Mouse (Mus musculus) brain, embryonic 14.5 days (tissue): ENCODE results near the gene Slc9a5.

ENCODE experiments used
- CTCF ChIP-seq: fragments of 200-500 bp; IDR thresholded peaks from 2 replicates; pipeline ENCODE4 v1.5.1; 2012; ENCODE audit warnings: inconsistent platforms, mild to moderate bottlenecking, moderate library complexity, borderline replicate concordance; ENCODE audit not compliant: insufficient read depth, insufficient read length; ENCODE audit errors: extremely low read depth
- POLR2A ChIP-seq: fragments of 200-500 bp; IDR thresholded peaks from 2 replicates; pipeline ENCODE4 v1.6.1; 2012; ENCODE audit warnings: mild to moderate bottlenecking, inconsistent platforms, borderline replicate concordance; ENCODE audit not compliant: poor library complexity, insufficient read depth, insufficient read length, severe bottlenecking; ENCODE audit errors: extremely low read depth

GRCm38 (mm10) chr8:105374513-105374966, 25.9 kb downstream of the Slc9a5 start:
- TF ChIP-seq CTCF, result peak; percentile 39; the same call in 1 of the 2 replicates
- TF ChIP-seq POLR2A, result no peak
